ENCODE assay signal across 30 mouse cellular contexts in genomic region chr16:58694091-58694490, GRCm38 (mm10). TPM values are rescaled to one million over a fixed set of nuclear protein-coding genes. Genes with fewer than 3 reads are reported as not detected.
"Had no signal": no experiment of that assay in that cellular context is flagged by ENCODE, and none has a peak within 500 bp of the region (broad histone marks: within the 10 kb centered on the region; RNA-seq: fewer than 3 reads in every experiment).

No protein-coding gene starts in this region.

- H3K4me3 ChIP-seq: layer of hippocampus, adult 2 months; limb, embryonic 10.5 days; limb, embryonic 13.5 days; liver, embryonic 12.5 days; liver, embryonic 15.5 days; lung, embryonic 15.5 days; midbrain, embryonic 12.5 days; midbrain, embryonic 15.5 days; neural tube, embryonic 13.5 days; stomach, embryonic 15.5 days had no signal

- DNase-seq: kidney, adult 18-20 months; kidney, adult 9 months; kidney, postnatal 25 days; layer of hippocampus, adult 9-11 months; layer of hippocampus, postnatal 36 days; liver; lung, adult 18-20 months; lung, postnatal 10 days; lung, postnatal 4 days; retina, postnatal 1 day; right cerebral cortex, postnatal 25 days; spleen, adult 18-20 months; thymus, postnatal 25 days had no signal

- ATAC-seq: liver, embryonic 12.5 days; midbrain, embryonic 15.5 days had no signal

- H3K27ac ChIP-seq: kidney, postnatal 0 days; layer of hippocampus, adult 2 months; limb, embryonic 10.5 days; limb, embryonic 13.5 days; liver, embryonic 12.5 days; liver, embryonic 15.5 days; lung, embryonic 15.5 days; midbrain, embryonic 12.5 days; midbrain, embryonic 15.5 days; neural tube, embryonic 13.5 days; stomach, embryonic 15.5 days had no signal

RNA-seq across cellular contexts. Expression of gene Gpr15, which starts 24.8 kb away (rescaled TPM):
- total RNA-seq: layer of hippocampus, adult 2 months; layer of hippocampus, postnatal 36 days; left cerebral cortex, adult 8-10 months; left cerebral cortex, postnatal 14 days had no signal
- polyA plus RNA-seq: kidney, postnatal 0 days; limb, embryonic 10.5 days; limb, embryonic 13.5 days; liver, embryonic 12.5 days; neural tube, embryonic 13.5 days had no signal

RNA-seq across cellular contexts. Expression of gene E330017A01Rik, which starts 55.6 kb away (rescaled TPM):
- total RNA-seq: layer of hippocampus, adult 2 months; layer of hippocampus, postnatal 36 days; left cerebral cortex, adult 8-10 months; left cerebral cortex, postnatal 14 days; megakaryocyte progenitor cell, adult 5-6 weeks; neutrophil, adult 5-6 weeks had no signal
- polyA plus RNA-seq: kidney, postnatal 0 days; large intestine, adult 2 months; limb, embryonic 10.5 days; limb, embryonic 13.5 days; liver, embryonic 12.5 days; liver, embryonic 15.5 days; lung, embryonic 15.5 days; midbrain, embryonic 12.5 days; midbrain, embryonic 15.5 days; stomach, embryonic 15.5 days; thymus, postnatal 0 days had no signal
